Mouse (Mus musculus): ENCODE data around the gene Cant1.

Cant1 gene

DNA sequence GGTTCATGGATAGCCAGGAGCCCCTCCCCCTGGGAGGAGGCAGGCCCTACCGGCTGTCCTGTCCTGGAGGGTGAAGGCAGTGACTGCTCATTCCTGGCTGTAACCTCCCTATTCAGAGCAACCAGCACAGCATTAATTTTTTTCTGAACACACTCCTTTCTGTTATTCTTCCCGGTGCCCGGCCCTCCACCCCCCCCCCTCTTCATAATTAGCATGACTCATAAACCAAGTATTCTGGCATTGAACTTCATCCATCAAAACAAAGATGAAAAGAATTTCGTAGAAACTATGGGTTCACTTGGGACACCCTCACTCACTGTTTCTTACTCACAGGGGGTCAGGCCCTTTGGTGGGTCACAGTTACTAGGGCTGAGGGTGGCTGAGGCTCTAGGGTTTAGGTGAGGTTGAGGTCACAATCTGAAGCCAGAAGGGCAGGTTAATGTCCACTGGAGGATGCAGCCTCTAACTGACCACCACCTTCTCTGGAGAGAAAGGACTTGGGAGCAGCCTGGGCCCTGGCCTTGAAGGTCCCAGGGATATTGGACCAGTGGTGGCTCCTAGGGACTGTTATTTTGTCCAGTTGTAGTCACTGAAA, 11.5 kb upstream of the Cant1 start:
- DNase-seq (ENCODE audit: low spot score): no peak

DNA sequence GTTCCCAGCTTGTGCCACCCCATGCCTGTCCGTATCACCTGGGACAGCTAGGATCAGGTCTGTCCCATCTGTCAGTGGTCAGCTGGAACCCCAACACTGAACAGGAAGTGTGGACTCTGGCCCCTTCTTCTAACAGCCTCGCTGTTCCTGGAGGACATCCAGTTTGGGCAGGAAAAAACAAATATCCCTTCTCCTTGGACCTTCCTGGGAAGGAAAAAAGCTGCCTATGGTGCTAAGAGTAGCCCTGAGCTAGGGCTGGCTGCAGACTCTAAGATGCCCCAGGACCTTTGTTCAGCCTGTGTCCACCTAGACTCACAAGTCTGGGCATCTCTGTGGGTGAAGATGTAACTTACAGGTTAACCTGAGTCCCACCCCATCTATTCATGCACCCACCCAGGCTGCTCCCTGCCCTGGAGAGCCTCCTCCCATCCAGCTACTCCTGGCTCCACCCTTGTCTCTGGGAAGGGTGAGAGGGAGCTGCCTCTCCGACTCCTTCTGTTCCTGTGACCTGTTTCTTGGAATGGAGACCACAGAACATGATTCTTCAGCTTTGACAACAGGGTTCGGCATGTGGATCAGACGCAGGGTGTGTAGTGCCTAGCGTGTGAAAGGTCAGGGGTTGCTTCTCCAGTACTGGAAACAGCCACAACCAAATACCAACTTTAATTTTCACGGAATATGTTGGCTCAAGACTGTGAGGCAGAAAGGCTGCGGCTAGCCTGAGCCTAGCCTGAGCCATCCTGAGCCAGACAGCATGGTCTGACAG, 10.2 kb upstream of the Cant1 start:
- no peak for DNase-seq (ENCODE audit: low spot score)

DNA sequence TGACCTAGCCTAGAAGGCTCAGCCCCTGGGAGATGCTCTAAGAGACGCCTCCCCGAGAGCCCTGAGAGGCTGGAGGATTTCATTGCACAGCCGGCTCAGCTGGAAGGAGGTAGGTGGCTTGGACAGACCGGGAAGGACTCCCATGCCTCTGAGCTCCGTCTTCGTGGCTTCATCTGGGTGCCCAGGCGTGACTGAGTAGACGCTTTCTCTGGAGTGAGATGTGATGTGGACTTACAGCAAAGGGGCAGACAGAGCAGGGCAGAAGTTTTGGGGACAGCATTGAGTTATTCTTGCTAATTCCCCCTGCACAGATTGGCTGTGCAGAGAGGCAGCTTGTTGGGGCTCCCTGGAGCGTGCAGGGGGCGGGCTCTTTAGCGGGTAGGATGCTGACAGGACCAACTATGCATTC, 9.6 kb upstream of the Cant1 start:
- no peak for DNase-seq (ENCODE audit: low spot score)

DNA sequence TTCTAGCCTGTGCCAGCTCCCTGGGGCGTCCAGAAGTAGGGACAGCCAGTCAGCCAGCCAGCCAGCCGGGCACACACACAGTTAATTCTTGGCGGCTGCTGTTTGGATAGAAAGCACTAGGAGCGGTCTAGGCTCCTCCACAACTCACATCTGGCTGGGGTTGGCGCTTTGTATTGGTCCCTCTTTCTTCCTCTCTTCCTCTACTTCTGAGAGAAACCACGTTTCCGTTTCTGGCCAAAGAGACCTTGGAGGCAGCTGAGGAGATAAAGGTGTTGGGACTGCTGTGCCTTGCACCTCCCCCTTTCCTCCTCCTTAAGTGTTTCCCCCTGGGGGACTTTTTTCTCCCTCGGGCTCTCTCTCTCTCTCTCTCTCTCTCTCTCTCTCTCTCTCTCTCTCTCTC, 9.1 kb upstream of the Cant1 start, which contains the start of gene C1qtnf1:
Gene C1qtnf1 (plus strand): TSS at position 218 of the 400 bp plus-strand sequence.
- peak; percentile 13 for DNase-seq (ENCODE audit: low spot score)

DNA sequence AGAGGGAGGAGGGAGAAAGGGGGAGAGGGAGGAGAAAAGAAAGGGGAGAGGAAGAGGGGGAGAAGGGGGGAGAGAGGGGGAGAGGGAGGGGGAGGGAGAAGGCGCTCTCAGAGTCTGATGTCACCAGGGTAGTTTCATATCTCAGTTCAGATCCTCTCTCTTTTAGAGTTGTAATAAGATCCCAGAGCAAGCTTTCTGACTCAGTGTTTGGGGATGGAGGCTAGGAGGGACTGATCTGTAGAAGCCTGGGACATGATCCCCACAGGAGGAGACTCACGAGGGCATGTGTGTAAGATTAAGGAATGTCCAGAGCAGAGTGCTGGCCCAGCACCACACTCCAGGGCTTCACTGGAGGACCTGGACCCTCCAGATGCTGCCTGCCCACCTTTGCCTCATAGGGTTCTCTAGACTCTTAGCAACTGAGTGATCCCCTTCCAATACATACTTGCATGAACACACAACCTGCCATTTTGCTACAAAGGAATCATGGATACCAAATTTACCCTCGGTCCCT, 8.4 kb upstream of the Cant1 start:
- DNase-seq (ENCODE audit: low spot score): no peak

DNA sequence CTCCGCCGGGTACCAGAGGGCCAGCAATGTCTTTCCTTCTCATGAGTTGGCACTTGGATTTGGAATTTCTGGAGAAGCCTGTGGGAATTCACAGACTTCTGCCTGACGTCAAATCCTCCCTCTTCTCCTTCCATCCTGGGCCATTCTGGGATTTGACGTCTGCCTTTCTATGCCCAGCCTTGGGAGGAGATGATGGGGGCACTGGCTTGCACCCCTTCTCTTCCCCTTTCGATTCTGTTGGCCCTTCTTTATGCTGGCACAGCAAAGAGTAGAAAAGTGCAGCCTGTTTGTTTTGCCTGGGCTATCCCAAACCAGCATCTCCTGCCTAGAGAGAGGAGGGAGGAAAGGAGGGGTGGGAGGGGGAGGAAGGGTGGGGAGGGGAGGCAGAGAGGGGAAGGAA, 7.9 kb upstream of the Cant1 start:
- DNase-seq (ENCODE audit: low spot score): no peak

DNA sequence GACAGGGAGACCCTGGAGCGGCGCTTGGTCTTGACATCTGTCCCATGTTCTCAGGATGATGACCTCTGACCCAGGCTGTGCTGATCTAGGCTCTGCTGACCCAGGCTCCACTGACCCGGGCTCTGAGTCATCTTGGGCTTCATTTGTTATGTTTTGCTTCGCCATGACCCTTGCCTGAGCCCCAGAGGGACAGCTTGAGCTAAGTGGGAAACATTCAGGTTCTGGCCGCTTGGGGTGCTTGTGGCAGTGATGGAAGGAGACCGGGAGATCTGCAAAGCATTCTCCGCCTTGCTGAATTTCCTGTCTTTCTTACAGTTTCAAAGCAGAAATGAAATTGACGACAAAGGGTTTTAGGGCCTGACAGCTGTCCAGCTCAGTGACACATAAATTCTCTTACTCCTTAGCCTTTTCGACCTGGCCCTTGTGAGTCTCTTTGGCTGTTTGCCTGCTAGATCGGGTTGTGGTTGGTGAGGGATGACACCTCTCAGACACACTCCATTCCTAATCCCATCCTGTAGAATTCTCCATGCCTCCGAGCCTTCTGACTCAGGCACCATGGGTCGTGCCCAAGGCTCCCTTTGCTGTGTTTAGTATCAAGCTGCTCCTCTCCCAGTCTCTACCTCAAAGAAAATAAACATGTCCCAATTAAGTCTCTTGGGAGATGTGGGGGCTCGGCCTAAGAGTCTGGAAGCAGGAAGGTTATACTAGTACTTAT, 5.9 kb upstream of the Cant1 start:
- DNase-seq (ENCODE audit: low spot score): no peak

GRCm38 (mm10) chr11:118423266-118423971, 4.5 kb upstream of the Cant1 start:
- peak; percentile 91 for DNase-seq (ENCODE audit: low spot score)

GRCm38 (mm10) chr11:118420261-118420660, 1.4 kb upstream of the Cant1 start:
- DNase-seq (ENCODE audit: low spot score): no peak

DNA sequence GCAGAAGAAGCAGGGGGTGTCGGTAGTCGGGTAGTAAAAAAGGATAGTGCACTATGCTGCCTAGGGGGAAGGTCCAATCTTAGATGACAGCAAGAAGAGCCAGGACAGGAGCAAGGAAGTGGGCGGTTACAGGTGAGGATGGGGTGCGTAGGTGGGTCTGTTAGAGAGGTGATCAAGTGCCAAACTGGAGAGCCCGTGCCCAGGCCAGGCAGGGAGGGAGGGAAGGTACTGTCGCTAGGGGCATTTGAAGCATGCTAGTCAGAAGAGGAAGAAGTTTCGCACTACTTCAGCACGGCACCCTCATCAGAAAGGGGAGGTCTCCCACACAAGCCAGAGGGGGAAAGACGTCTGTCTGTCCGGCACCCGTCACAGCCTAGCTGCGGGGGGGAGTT, 448 bp downstream of the Cant1 start:
- DNase-seq (ENCODE audit: low spot score): no peak

GRCm38 (mm10) chr11:118417496-118417895, 1.4 kb downstream of the Cant1 start:
- no peak for DNase-seq (ENCODE audit: low spot score)

- DNase-seq (ENCODE audit: low spot score): no peak
Observed at GRCm38 (mm10) chr11:118416046-118416445, 2.8 kb downstream of the Cant1 start.

GRCm38 (mm10) chr11:118415630-118416029, 3.3 kb downstream of the Cant1 start:
- DNase-seq (ENCODE audit: low spot score): no peak

DNA sequence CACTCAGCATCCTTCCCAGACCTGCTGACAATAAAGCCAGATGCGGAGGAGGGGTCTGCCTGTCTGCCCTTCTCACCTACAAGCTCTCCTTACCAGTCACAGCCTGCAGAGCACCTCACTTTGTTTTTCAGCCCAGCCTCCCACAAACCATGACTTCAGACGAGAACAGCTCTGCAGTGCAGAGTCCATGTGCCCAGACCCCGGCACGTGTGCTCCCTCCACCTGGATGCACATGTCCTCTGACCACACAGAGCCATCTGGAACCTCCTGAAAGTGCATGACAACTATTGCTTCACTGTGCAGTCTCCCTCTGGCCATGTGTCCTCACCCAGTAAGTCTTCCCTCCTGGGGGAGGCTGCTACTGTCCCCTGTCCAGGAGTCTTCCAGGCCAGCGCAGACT, 4.6 kb downstream of the Cant1 start:
- DNase-seq (ENCODE audit: low spot score): no peak

- DNase-seq (ENCODE audit: low spot score): no peak
Observed at GRCm38 (mm10) chr11:118413055-118413454, 5.8 kb downstream of the Cant1 start.

GRCm38 (mm10) chr11:118412601-118413000, 6.3 kb downstream of the Cant1 start:
- no peak for DNase-seq (ENCODE audit: low spot score)

DNA sequence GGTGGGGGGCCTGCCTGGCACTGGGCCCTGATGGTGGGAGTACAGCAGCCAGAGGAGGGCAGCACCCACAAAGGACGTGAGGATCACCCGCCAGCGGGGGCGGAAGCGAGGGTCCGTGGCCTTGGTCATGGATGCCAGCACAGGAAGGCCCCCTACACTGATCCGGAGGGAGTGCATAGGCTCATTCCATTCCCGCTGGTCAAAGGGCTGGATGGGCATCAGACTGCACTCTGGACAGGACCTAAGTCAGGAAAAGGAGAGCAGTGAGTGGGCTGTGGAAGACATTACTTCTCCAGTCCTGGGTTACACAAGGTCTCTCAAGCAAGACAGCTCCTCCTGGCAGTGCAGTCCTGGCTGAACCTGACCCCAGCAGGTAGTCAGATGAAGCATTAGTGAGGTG, 7.6 kb downstream of the Cant1 start:
- no peak for DNase-seq (ENCODE audit: low spot score)

DNA sequence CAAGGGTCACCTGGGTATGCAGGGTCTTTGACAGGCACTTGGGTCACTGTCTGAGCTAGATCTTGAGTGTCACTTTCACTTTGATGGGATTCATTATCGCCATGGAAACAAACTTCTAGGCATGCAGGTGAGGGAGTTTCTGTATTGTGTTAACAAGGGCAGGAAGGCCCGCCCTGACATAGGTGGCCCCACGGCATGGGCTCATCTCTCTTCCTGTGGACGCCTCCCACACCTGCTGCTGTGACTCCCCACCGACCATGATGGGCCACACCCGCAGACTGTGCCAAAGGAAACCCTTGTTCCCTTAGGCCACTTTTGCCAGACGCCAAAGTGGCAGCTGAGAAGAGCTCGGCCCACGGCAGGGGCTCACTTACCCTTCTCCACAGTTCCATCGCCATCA, 8.4 kb downstream of the Cant1 start:
- no peak for DNase-seq (ENCODE audit: low spot score)

DNA sequence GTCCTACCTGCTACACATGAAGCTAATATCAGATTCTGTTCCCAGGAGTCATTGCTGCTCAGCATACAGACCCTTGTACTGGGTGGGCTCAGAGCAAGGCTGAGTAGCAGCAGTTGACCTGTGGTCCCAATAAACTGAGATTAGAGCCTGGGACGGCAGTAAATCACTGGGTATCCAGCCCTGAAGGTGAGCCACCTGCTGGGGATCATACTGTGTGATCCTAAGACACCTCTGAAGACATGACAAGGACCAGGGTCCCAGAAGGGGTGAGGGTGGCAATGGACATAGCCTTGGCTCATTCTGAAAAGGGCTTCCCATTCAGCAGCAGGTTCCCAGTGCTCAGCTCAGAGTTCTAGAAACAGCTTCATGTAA, 8.8 kb downstream of the Cant1 start:
- DNase-seq (ENCODE audit: low spot score): no peak

- DNase-seq (ENCODE audit: low spot score): no peak
Observed at GRCm38 (mm10) chr11:118409106-118410072, 9.5 kb downstream of the Cant1 start.

GRCm38 (mm10) chr11:118408051-118408740, 10.7 kb downstream of the Cant1 start:
- no peak for DNase-seq (ENCODE audit: low spot score)
